In the genomic region with DNA sequence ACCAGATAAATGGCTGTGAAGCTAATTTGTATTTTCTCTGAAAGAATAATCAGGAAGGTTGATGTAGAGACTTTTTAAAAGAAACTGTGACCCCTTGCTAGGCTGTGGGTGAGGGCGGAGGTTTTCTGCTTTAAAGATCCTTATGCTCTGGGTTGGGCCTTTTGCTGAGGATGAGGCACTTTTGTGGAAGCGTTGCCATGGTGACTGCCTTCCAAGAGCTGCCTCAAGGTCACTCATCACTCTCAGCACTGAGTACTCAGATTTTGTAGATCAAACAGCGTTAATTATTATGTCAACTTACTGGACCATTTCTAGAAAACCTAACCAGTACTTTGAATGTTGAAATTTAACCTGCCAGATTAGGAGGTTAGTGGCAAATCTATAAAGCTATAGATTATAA, we compare ENCODE assay signal across 8 mouse cellular contexts. TPM values are rescaled to one million over a fixed set of nuclear protein-coding genes. Genes with fewer than 3 reads are reported as not detected.
DNase-seq lines count a peak whose midpoint lies in the region; ATAC-seq lines count a peak whose summit lies in the region.

No protein-coding gene starts in this region.

- H3K9ac ChIP-seq in heart, embryonic 13.5 days: no peak overlapping the region
- no peak overlapping the region for H3K9ac ChIP-seq in forebrain, embryonic 14.5 days (ENCODE audit: low read length)

- no peak overlapping the region for H3K4me3 ChIP-seq in heart, embryonic 13.5 days
- no peak overlapping the region for H3K4me3 ChIP-seq in forebrain, embryonic 14.5 days (ENCODE audit: low read depth, low read length)
- H3K4me3 ChIP-seq in macrophage (ENCODE audit: inconsistent target): no peak overlapping the region

- H3K4me2 ChIP-seq in heart, embryonic 13.5 days: no peak overlapping the region
- no peak overlapping the region for H3K4me2 ChIP-seq in forebrain, embryonic 14.5 days (ENCODE audit: low read length)

- H3K36me3 ChIP-seq in heart, embryonic 13.5 days: no peaks in the 10 kb centered on the region
- H3K36me3 ChIP-seq in forebrain, embryonic 14.5 days (ENCODE audit: control insufficient read depth, insufficient read depth, low read length): no peaks in the 10 kb centered on the region
- H3K36me3 ChIP-seq in macrophage (ENCODE audit: inconsistent target): no peaks in the 10 kb centered on the region

- H3K4me1 ChIP-seq in heart, embryonic 13.5 days: peaks cover 48% of the 10 kb centered on the region
- peaks cover 25% of the 10 kb centered on the region for H3K4me1 ChIP-seq in forebrain, embryonic 14.5 days (ENCODE audit: control insufficient read depth, insufficient read depth, low read length)

- intact Hi-C loops in heart, postnatal 36 days (cut with DNase I): no loop called here

- peaks cover 100% of the 10 kb centered on the region for H3K79me2 ChIP-seq in macrophage (ENCODE audit: inconsistent target)

- H3K27ac ChIP-seq in heart, embryonic 13.5 days (replicated peaks): peak overlapping the region; percentile 85
- peak overlapping the region; percentile 84 for H3K27ac ChIP-seq in forebrain, embryonic 14.5 days (ENCODE audit: low read depth, low read length)
- H3K27ac ChIP-seq in macrophage: peak overlapping the region; percentile 15; the same call in 1 of the 2 replicates

- 42% methylated on average over 3 of the region's 3 CpGs for WGBS in heart, embryonic 13.5 days
- 20% methylated on average over 3 of the region's 3 CpGs for WGBS in forebrain, embryonic 14.5 days
- 90% methylated on average over 3 of the region's 3 CpGs for WGBS in macrophage (ENCODE audit: missing documents)

- no peak for DNase-seq in heart, postnatal 36 days
- DNase-seq in R1 (ENCODE audit: low read depth, low spot score): peak; percentile 93
- peak; percentile 89 for DNase-seq in forebrain, embryonic 14.5 days (ENCODE audit: low spot score)
- DNase-seq in thymus, postnatal 25 days: no peak
- no peak for DNase-seq in lung, postnatal 14 days
- no peak for DNase-seq in testis, postnatal 10 days (ENCODE audit: low spot score)

- no peaks in the 10 kb centered on the region for H3K27me3 ChIP-seq in heart, embryonic 13.5 days (replicated peaks)
- no peaks in the 10 kb centered on the region for H3K27me3 ChIP-seq in forebrain, embryonic 14.5 days (replicated peaks; ENCODE audit: control insufficient read depth, insufficient read depth, low read length)

- no peak for ATAC-seq in heart, embryonic 13.5 days (ENCODE audit: extremely low read depth, insufficient number of reproducible peaks, low FRiP score, low TSS enrichment)
- peak; percentile 85 for ATAC-seq in forebrain, embryonic 14.5 days

- no peaks in the 10 kb centered on the region for H3K9me3 ChIP-seq in heart, embryonic 13.5 days
- H3K9me3 ChIP-seq in forebrain, embryonic 14.5 days (replicated peaks; ENCODE audit: control insufficient read depth, low read length): no peaks in the 10 kb centered on the region

RNA-seq across cellular contexts. Expression of gene Ncoa3, which starts 29.2 kb away (rescaled TPM):
- polyA plus RNA-seq in heart, embryonic 13.5 days (2015; fragmentation: Nextera tagmentation; extraction: Ambion mirVana): 10.5 and 11.2 TPM in 2 replicates
- 10 to 100 TPM; 23.0 to 27.1 TPM for total RNA-seq in heart, postnatal 36 days (2021)
- 9.3 and 12.8 TPM in 2 replicates for polyA plus RNA-seq in forebrain, embryonic 14.5 days (2014; fragmentation: Nextera tagmentation; extraction: Ambion mirVana)
- 100 to 1,000 TPM in 23 of 26 experiments, 10 to 100 TPM in 3; 62.1 to 293 (median 204) TPM for total RNA-seq in macrophage (2018; cell fraction: chromatin; rRNA removed)
- 100 to 1,000 TPM in 3 of 26 experiments, 10 to 100 TPM in 23; 52.7 to 107 (median 91.0) TPM for total RNA-seq in macrophage (2018; cell fraction: cytosol; rRNA removed)
- total RNA-seq in macrophage (2018; cell fraction: nucleus; rRNA removed): 100 to 1,000 TPM in 21 of 26 experiments, 10 to 100 TPM in 5; 76.5 to 218 (median 154) TPM
- 48.3 to 71.1 TPM (median 65.0 TPM) in 3 replicates for polyA plus RNA-seq in macrophage (2018)

Comparison
In these comparisons a context has a peak if more than half of its experiments do, and no peak if none do; other contexts are left out.
1. H3K27ac ChIP-seq: peak in every context shown above with its lines; median percentile 85 in heart, embryonic 13.5 days; 84 in forebrain, embryonic 14.5 days; 15 in macrophage.
2. DNase-seq: peak in R1 (single experiment) and forebrain, embryonic 14.5 days (single experiment); none in heart, postnatal 36 days (0 of 2), thymus, postnatal 25 days (single experiment), lung, postnatal 14 days (single experiment) and testis, postnatal 10 days (single experiment).